Mouse (Mus musculus): ENCODE measurements at regions not wholly inside any gene's neighbourhood (a gene's known extent, or its start where the extent isn't known, plus 50 kb on each side); places are given as distances from the start of the nearest gene placed in this dataset.

DNA sequence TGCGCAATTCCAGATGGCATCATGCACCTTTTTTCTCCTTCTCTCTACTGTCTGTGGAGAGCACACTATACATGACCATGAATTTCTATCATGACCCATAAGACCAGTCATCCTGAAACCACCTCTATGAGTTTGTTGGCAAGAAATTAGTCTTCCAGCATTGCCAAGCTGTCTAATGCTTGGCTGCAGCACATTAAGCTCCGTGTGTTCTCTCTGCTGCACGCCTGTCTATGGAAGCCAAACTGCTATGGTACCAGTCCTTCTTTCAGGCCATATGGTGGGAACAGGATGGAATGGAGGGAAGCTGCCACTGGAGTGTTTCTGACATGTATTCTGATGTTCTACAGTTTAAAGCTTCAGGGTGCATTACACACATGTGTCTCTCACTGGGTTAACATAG, 121.0 kb upstream of the Cblb start:
- DNase-seq (ENCODE audit: low spot score) = no peak

DNA sequence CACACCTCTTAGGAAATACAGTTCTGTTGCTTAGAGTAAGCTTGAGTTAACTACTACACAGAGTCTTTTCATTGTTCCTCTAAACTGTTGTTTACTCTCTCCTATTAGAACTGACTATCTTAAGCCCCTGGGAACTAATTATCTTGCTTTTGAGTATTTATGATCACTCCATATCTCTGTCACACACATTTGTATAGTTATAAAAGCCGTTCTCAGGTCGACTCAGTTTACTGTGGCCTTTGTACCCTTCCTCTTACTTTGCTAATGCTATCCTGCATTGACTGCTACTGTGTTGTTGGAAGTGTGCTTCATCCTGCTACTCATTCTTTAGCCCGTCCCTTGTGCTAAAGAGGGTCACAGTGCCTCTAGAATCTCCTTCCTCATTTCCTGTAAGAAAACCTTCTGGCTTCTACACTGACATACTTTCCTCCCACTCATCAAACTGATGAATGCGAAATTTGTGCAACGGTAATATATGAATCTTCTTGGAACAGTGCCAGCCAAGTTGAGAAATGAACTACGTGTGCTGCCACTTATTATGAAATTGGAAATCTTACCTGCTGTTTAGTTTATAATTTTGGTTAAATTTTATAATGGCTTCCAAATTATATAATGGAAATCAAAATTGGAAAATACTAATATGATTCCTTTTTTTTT, 119.8 kb upstream of the Cblb start:
- DNase-seq (ENCODE audit: low spot score) = no peak

DNA sequence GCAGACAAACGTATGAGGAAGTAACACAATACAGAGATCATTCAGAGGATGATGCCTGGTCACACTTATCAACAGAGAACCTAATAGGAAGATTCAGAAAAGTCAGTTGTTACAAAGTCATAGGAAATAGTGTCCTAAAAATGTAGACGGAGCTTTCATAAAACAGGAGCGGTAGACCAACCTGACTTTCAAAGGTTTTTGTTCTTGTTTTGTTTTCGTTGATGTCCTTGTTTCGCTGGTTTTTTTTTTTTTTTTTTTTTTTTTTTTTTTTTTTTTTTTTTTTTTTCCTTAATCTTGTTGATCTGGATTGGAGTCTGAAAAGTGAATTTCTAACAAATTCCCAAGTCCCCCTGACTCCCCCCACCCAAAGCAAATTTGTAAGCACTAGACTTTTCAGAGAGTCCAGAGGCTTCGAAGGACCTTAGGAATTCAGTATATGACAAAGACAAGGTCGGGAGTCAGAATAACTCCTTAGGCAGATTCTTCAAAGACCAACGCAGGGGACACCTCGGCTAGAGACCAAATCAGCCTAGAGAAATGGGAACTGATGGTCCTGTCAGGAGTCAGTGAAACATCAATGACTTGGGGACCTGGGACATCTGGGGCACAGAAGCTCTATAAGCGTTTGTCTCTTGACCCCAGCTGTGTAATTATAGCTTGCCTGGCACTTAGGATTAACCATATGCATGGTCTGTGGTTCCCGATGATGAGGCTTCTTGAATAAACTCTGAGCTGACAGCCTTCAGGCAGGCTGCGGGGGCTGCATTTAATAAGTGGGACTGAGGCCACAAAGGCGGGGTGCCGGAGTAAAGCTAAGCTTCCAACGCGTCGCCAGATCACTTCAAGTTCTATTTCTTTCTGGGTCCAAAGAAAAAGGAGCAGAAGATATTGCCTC, 115.7 kb upstream of the Cblb start:
- DNase-seq (ENCODE audit: low spot score) = no peak

DNA sequence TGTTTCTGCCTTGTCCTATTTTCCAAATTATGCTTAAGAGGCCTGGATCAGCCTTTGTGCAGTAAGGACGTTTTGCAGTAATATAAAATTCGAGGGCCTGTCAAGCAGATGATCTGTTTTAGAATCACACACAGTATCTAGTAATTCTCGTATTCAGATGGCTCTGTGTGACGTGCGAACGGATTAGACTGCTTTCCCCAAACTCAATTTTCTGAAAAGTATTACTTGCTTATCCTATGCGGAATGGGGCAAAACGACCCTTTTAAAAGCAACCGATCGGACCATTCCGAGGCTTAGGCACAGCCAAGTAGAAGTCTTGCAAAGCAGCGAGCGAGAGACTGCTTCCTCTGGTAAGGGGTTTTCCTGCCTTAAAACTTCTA, 115.1 kb upstream of the Cblb start:
- DNase-seq (ENCODE audit: low spot score) = no peak

DNA sequence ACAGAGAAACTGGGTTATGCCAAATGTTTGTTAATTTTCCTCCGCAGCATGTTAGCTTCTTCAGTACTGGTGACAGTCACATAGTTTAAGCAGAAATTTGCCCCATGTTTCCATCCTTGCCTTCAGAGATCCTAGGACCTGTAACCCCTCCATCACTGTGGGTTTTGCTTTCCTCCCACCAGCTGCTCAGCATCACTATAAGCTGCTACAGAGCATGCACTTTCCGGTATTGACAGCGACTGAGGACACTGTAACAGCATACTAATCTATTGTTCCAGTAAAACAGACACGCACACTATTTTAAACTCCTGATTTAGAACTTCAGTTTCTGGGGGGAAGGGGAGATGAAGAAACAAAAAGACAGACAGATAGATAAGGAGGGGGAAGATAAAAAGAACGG, 114.7 kb upstream of the Cblb start:
- no peak for DNase-seq (ENCODE audit: low spot score)

DNA sequence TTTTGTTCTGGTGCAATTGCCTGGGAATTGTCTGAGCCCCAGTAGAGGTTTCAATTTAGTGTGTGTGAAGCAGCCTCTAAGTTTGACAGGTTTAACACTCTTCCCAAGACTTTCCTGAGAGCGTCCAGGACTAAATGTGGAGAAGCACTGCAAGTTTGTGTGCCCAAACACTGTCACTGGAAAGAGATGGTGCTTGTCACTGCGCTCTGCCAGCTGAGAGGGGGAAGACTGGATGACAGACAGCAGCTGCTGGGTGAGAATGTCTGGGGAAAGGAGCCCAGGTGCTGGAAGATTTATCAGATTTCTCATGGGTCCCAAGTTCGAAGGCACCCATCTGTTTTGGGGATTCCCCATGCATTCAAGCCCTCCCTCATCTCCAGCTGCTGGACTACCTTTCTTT, 114.2 kb upstream of the Cblb start:
- no peak for DNase-seq (ENCODE audit: low spot score)

DNA sequence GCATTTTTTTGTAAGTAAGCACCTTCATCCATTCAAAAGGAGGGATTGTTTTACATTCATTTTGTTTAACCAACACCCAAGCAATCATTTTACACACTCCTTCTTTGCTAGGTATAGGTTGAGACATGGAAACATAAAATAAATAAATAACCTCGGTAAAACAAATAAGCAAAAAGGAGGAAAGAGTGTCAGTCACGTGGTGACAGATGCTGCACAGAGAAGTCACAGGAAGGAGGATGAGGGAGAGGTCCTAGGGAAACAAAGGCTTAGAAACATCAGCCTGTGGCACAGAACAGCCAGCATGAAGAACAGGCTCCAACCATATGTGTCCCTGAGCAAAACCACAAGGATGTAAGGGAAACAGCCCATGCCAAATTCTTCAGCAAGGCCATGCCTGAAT, 113.5 kb upstream of the Cblb start:
- DNase-seq (ENCODE audit: low spot score) = no peak

DNA sequence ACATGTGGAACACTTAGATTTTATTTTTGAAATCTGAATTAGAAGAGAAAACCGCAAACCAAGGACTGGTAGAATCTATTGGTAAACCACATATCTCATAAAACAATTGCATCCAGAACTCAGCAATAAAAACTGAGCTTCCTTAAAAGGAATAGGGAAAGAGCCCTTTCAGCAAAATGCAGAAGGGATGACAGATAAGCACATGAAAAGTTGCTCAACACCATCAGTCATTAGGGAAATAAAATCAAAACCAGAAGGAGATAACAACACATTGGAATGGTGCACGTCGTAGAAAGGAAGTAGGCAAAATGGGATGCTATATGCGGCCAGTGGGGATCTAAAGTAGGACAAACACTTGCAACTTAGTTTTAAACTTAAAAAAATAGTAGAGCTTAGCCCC, 110.0 kb upstream of the Cblb start:
- DNase-seq (ENCODE audit: low spot score) = no peak

DNA sequence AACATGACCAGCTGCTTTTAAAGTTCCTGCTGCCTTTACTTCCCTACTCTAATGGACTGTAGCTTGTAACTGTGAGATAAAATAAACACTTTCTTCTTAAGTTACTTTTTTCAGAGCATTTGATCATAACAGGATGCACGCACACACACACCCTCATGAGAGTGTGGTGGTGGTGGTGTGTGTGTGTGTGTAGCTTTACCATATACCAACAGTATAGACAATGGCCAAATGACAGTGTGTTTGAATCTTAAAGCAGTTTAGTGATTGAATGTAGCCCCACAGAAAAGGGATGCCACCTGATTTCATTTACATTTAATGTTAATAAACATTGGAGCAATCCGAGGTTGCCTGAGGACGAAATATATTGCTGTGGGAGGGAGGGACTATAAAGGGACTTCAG, 108.4 kb upstream of the Cblb start:
- DNase-seq (ENCODE audit: low spot score) = no peak

DNA sequence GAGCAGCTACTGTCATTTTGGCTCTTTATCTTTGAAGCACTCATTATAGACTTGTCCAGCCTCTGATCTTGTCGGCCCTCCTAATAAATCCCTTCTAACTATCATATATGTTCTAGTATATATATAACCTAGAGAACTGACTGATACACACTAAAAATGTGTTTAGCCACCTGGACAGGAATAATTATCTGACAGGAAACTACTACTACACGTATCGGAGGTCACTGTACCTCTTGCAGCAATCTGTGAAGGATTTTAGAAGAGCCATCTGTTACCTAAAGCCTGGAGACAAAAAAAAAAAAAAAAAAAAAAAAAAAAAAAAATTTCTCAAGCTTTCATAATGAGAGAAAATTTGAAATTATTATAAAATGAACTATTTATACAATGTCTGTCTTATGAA, 105.4 kb upstream of the Cblb start:
- DNase-seq (ENCODE audit: low spot score) = no peak

DNA sequence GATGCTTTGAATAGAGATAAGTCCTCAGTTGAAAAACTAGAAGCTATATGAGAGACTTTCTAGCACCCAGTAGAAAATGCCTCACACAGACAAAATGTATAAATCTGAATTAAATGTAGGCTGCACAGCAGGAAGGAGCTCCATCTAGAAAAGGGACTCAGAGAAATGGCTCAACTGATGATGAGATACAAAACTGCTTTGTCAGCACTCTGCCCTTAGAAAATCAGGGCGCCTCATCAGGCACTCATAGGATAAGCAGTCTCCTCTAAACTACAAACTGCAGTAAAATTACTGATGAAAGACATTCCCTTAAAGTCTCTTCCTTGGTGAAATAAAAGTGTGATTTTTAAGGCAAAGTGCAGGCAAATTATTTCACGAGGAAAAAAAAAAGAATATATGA, 97.9 kb upstream of the Cblb start:
- DNase-seq (ENCODE audit: low spot score) = no peak

DNA sequence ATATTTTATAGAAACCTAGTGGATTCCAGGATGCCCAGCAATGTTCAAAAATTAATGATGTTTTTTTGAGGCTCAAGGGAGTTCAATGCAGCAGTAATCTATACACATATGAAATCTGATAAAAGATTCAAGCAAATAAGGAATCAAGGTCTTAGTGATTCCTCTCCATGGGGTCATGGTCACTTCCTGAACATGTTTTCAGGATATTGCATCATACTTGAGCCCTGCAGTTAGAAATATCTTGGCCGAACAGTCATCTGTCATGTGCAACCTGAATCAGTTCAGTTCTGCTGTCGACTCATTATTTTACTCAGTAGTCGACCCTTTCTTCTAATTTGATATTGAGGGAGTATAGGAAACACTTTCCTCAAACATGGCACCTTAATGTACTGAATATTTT, 97.1 kb upstream of the Cblb start:
- DNase-seq (ENCODE audit: low spot score) = no peak

DNA sequence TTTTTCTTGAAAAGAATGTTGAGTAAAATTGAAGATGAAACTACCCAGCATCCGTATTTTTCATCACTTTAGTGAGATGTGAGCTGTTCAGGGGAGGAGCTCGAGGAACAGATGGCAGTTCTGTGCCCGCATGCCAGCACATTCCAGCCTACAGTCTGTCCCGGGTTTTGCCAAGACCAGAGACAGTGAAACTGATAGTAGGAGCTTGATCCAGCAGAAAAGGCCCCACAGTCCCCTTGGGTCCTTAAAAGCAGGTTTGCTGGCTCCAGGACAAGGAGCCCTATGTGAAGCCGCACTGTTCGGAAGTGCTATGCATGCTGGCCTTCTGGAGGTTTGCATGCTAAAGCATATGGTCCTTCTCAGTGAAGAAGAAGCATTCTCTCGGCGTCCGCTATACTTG, 93.7 kb upstream of the Cblb start:
- no peak for DNase-seq (ENCODE audit: low spot score)

DNA sequence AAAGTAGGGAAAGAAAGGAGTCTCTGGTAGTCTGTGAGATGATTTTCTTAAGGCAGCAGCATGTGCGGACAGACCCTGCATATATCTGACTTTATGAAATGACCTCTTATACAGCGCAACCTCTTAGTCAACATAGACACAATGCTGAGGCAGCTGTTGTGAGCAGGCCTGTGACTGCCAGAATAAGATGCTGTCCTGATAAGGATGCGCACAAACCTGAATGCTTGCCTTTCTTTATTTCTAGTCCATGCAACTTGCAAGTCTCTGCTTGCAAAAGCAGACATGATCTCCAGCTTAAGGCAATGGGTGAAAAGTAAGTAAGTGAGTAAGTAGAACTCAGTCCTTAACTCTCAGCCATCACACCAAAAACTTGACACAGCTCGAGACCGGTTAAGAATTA, 92.0 kb upstream of the Cblb start:
- no peak for DNase-seq (ENCODE audit: low spot score)

DNA sequence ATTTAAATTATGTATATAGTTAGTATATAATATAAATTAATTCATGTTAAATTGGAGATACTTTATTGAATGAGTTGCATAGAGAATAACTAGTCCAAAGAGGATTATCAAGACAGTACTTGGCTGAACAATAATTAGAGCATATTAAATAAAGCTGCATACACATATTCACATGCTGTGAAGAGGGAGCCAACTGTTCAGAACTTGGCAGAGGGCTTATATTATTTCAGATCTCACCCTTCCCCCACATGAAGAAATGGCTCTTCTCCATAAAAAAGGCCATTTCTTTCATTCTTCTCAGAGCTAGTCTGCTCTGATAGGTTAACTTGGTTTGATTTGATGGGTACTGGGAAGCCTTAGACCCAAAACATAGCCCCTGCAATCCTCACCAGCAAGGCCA, 90.5 kb upstream of the Cblb start:
- no peak for DNase-seq (ENCODE audit: low spot score)

DNA sequence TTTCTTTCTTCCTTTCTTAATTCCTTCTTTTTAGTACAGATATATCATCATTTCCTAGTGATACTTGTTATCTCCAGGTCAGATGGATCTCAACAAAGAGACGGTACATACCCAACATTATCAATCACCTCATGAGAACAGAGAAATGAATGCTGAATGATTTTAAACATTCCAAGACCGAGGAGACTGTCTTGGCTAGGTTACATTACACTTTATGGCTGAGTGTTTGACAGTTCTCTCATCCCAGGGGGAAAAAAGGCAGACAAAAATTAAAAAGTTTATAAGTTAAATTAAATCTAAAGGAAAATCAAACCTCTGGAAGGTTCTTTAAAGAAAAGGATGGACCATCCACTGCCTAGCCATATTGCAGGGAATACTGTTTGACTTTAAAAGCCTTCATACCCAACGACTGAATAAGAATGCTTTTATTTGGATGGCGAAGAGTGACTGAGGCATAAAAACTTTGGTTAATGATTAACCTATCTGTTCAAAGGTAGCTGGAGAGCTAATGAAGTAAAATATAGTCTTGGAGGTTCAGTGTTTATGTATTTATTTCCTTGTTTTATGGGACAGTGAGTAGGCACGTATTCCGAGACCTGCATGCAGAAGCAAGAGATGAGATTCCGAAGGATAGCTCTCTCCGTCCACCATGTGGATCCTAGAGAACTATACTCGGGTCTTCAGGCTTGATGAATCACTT, 88.4 kb upstream of the Cblb start:
- no peak for DNase-seq (ENCODE audit: low spot score)

DNA sequence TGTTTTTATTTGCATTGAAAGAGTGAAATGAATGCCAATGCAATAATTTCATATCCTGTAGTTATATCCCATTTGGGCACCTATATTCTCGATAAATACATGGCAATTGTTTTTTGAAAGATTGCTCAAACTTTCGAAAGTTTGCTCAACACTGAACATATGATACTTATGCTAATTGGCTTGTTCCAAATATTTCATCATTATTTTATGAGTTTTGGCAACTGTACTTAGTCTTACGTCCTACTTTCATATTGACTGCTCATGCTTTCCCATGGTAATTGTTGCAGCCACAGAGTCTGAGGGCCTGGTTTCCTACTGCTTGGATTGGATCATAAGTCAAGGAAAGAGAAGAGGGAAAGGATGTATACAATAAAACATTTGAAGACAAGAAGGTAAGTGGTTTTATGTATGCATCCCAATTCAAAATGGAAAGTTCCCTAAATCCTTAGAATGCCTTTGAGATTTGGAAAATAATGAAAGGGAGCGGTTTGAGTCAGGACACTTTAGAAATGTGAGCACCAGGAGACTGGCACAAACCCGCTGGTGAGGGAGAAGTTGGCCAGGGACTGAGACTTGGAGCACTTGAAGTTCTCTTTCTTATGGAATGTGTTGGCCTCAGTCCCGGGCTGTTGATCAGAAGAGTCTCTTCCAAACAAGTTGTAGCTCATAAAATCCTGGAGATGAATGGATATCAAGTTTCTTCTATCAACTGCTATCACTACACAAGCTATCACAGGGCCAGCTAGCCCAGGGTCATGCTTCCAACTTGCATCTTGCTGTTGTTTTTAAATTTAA, 63.8 kb upstream of the Cblb start:
- no peak for DNase-seq (ENCODE audit: low spot score)

Measured in ovary, postnatal 36 days (tissue).